Mouse (Mus musculus): Measurements from ENCODE around the gene Ugt2a1. TPM values are rescaled to one million over a fixed set of nuclear protein-coding genes. Genes with fewer than 3 reads are reported as not detected.
"Not testable (repeated sequence)": the region's sequence is repeated elsewhere in the genome, so short reads cannot be mapped to it uniquely, and the experiment has no call there.

The Ugt2a1 gene
- total RNA-seq (2021), result not detected in 2 replicates
- long read RNA-seq, result 0 reads

GRCm38 (mm10) chr5:87490771-87491170 lies at the start of gene Ugt2a1:
Gene Ugt2a1, minus strand, starts transcription at chr5:87490871.
- DNase-seq, result no peak

GRCm38 (mm10) chr5:87538111-87538510 lies 47.4 kb upstream of the Ugt2a1 start, which contains the start of gene Sult1b1:
Gene Sult1b1, minus strand, starts transcription at chr5:87538195.
- no peak for DNase-seq

- DNase-seq, result no peak
Observed at GRCm38 (mm10) chr5:87535994-87536644, 45.4 kb upstream of the Ugt2a1 start.

GRCm38 (mm10) chr5:87532288-87532687 lies 41.6 kb upstream of the Ugt2a1 start:
- no peak for DNase-seq

GRCm38 (mm10) chr5:87523561-87523960 lies 32.9 kb upstream of the Ugt2a1 start:
- DNase-seq, result not testable (repeated sequence)

- no peak for DNase-seq
Observed at GRCm38 (mm10) chr5:87505776-87506458, 15.2 kb upstream of the Ugt2a1 start.

GRCm38 (mm10) chr5:87502687-87503086 lies 12.0 kb upstream of the Ugt2a1 start:
- no peak for DNase-seq

- DNase-seq, result no peak
Observed at GRCm38 (mm10) chr5:87499341-87499740, 8.7 kb upstream of the Ugt2a1 start.

GRCm38 (mm10) chr5:87498936-87499335 lies 8.3 kb upstream of the Ugt2a1 start:
- no peak for DNase-seq

GRCm38 (mm10) chr5:87486706-87487105 lies 4.0 kb downstream of the Ugt2a1 start, which contains the start of gene Gm43638:
Gene Gm43638, minus strand, starts transcription at chr5:87486806.
- DNase-seq, result not testable (repeated sequence)

- no peak for DNase-seq
Observed at GRCm38 (mm10) chr5:87482160-87482559, 8.5 kb downstream of the Ugt2a1 start, which contains the start of gene Ugt2a2. Gene Ugt2a2, minus strand, starts transcription at chr5:87482260.

- no peak for DNase-seq
Observed at GRCm38 (mm10) chr5:87458810-87459209, 31.9 kb downstream of the Ugt2a1 start.

GRCm38 (mm10) chr5:87457701-87458100 lies 33.0 kb downstream of the Ugt2a1 start:
- no peak for DNase-seq

- DNase-seq, result no peak
Observed at GRCm38 (mm10) chr5:87456216-87456850, 34.3 kb downstream of the Ugt2a1 start.

- no peak for DNase-seq
Observed at GRCm38 (mm10) chr5:87455519-87455918, 35.2 kb downstream of the Ugt2a1 start.

GRCm38 (mm10) chr5:87452514-87452913 lies 38.2 kb downstream of the Ugt2a1 start:
- DNase-seq, result not testable (repeated sequence)

GRCm38 (mm10) chr5:87436264-87436663 lies 54.4 kb downstream of the Ugt2a1 start:
- no peak for DNase-seq

- no peak for DNase-seq
Observed at GRCm38 (mm10) chr5:87425676-87426075, 65.0 kb downstream of the Ugt2a1 start.

GRCm38 (mm10) chr5:87424041-87424440 lies 66.6 kb downstream of the Ugt2a1 start, which contains the start of gene Ugt2b38:
Gene Ugt2b38, minus strand, starts transcription at chr5:87424203.
- DNase-seq, result not testable (repeated sequence)
